ENCODE assay signal across 1 mouse cellular context in the genomic region with DNA sequence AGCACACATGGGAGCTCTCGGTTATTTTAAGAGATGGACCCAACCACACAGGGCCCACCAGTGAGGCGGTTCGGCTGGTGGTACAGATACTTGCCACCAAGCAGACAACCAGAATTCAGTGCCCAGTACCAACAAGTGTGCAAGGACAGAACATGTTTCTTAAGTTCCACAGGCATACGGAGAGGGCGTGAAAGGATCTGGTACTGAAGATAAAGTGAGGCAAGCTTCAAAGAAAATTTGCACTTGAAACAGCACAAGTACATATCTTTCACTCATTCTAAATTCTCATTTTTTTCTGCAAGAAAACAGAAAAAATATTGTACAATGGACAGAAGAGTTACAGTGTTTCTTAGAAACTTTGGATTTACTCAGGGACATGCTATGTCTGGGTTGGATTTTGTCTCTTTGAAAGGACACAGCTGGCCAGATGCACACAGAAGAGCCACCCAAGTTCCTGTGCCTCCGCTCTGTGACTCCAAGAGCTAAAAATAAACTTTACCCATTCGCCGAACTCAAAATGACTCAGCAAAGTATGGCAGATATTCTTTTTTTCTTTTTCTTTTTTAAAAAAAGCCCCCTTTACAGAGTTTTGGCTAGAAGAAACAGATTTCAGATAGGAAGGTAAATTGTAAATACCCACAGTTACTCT.
A peak's percentile ranks its signal among the peaks of the same experiment; 100 is the strongest.
TF ChIP-seq lines count a peak whose summit lies in the region.

No protein-coding gene starts in this region.

TF ChIP-seq in MEL, 35 proteins besides CTCF, POLR2A, EP300 and RAD21 (continued from another document):
- peak; percentile 90 for TF ChIP-seq ZNF384 (IDR thresholded peaks at IDR 0.05; ENCODE audit: low read depth, low read length)
